Mouse (Mus musculus): ENCODE data around the gene Ntn1.
A peak's percentile ranks its signal among the peaks of the same experiment; 100 is the strongest.

Gene Ntn1

DNA sequence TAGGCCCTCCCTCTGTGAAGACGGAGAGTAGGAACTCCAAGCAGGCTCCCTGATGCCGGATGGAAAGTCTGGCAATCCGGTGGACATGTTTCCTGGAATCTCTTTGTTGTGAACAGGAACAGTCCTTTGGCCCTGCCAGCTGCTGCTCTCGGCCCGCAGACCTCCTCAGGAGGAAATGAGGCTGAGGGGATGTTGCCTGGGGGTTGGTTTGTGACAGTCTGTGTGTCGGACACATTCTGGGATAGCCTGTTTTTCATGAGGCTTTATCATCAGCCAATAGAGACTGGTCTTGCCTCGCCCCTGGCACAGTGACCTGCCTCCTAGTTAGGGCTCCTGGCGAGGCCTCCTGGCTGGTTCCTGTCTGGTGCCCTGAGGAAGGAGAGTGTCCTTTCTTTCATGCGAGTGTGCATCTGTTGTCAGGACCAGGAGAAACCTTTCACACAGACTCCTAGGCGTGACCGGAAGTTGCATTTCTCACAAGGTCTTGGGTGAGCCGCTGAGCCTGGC lies 211.9 kb downstream of the Ntn1 start:
- no peak for DNase-seq (ENCODE audit: low read depth, low spot score)

DNA sequence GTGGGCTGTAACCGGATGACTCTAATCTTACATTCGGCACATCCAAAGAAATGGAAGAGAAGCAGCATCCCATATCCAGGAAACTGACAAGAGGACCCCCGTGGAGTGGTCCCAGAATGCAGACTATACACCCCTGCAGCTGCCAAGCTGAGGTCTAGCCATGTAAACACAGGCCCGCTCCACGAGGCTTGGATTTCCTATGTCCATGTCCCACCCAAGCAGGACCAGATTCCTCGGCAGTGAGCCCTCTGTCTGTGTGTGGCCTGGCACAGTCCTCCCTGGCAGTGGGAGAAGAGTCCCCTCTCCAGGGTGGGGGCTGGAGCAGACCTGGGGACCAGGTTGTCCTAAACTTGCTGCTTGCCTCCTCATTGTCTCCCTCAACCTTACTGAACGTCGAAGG lies 213.4 kb downstream of the Ntn1 start:
- no peak for DNase-seq (ENCODE audit: low read depth, low spot score)

DNA sequence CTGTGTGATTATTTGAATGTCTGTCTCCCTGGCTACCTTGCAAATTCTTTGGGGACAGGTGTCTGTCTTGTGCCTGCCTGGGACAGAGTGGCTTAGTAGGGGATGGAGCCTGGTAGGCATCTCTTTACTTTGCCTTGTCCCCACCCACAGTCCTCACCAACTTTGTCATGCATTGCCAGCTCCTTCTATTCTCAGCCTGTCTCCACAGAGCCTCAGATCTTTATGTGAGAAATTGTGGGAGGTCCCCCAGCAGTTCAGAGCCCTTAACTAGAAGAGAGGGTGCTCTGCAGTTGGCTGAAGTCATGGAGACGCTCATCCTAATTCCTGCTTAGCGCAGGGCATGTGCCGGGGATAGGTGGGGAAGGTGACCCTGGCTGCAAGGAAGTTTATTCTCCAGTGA lies 215.0 kb downstream of the Ntn1 start:
- DNase-seq (ENCODE audit: low read depth, low spot score), result no peak

DNA sequence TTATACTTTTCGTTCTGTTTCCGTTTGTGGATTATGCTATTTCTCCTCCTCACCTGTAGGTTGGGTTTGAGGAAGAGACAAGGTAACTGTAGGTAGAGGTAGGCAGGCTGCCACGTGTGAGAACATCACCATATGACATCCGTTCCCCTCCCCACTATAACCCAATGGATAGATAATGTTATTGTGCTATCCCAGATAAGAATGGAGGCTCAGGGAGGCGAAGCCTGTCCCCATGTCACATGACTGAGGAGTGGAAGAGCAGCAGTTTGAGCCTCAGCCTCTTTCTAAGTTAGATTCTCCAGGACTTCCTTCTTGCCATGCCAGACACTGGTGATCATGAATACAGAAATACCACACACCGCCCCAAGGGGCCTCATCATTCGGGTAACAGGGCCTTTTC lies 223.2 kb downstream of the Ntn1 start:
- no peak for DNase-seq (ENCODE audit: low read depth, low spot score)

DNA sequence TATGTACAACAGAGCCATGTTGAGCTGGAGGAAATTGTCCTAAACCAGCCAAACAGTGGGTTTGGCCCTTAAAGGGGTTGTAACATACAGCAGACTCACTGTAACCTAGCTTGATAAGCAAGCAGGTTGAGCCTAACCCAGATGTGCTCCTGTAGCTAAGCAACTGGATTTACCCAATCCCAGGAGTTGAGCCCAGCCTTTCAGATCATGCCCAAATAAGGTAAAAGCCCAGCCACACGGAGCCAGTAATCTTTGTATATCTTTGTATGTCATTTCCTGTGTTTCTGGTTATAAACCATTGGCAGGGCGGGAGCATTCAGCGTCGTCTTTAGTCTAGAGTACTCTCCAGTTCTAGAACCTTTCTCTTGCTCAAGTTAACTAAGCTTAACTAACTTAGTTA lies 224.1 kb downstream of the Ntn1 start:
- peak; percentile 31 for DNase-seq (ENCODE audit: low read depth, low spot score)

DNA sequence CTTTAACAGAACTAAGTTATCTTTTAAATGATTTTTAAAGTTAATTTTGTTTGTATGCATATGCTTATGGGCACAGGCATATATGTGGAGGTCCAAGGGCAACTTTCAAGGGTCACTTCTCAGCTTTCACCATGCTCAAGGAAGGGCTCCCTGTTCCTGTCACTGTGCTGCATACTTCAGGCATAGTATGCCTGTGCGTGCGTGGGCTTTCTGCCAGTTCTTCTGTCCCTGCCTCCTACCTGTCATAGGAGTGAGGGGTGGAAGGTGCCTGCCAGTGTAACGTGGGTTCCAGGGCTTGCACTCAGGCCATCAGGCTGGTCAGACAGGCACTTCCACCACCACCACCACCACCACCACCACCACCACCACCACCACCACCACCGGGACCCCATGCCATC lies 228.0 kb downstream of the Ntn1 start:
- no peak for DNase-seq (ENCODE audit: low read depth, low spot score)

DNA sequence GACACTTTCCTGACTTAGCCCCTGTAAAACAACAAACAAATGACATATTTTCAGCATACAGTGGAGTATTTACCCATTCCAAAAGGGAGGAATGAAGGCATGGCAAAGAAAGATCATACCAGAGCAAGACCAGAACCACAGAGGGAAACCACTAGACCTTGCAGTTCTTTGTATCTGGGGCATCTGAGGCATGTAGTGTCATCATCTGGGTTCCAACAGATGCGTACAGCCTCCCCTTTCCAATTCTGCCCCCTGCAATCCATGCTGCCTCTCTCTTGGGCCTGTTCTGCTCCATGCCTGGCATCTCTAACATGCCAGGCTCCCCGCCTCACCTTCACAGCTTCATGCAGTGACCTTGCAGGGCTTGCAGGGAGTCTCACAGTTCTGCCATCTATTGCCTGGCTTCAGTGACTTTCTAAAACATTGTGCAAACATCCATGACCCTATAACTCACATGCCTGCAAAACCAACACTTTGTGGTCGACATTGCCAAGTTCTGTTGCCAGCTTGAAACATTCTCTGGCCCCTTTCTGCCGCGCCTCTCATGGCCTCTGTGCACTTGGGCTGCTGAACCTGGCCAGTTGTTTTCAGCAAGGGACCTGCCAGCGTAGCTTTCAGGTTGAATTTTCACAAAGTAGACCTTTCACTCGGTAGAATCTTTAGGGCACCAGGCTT lies 228.5 kb downstream of the Ntn1 start:
- DNase-seq (ENCODE audit: low read depth, low spot score), result no peak

DNA sequence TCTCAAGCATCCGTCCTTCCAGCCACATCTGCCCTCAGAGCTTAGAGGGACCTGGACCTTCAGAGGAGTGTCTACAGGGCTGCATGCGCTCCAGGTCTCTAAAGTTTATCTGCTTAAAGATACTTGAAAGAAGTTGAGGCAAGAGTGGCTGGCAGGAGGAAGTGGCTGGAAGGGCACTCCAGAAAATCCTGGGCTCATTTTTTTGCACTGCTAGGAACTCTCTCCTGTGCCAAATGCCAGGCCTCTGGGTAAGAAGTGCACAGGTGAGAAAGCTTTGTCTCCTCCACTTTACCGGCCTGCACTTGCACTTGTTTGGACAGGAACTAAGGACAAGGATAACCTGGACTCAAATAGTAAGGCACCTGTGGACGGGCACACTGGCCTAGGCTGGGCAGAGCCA lies 232.2 kb downstream of the Ntn1 start:
- DNase-seq (ENCODE audit: low read depth, low spot score), result no peak

DNA sequence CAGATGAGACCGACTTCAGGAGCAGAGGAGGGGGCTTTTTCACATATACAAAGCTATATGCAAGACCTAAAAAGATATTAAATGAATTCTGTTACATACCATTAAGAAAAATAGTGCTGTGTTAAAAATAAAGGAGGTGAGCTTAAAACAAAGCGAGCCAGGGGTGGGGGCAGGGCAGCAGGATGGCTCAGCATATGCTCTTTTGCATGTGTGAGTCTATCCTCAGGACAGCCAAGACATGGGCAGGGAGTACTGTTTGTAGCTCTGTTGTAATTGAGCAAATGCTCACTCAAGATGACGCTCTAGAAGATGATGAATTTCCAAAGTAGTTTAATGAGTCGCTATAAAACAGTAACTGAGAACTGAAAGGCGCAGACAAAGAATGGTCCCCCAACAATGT lies 236.2 kb downstream of the Ntn1 start:
- DNase-seq (ENCODE audit: low read depth, low spot score), result no peak

DNA sequence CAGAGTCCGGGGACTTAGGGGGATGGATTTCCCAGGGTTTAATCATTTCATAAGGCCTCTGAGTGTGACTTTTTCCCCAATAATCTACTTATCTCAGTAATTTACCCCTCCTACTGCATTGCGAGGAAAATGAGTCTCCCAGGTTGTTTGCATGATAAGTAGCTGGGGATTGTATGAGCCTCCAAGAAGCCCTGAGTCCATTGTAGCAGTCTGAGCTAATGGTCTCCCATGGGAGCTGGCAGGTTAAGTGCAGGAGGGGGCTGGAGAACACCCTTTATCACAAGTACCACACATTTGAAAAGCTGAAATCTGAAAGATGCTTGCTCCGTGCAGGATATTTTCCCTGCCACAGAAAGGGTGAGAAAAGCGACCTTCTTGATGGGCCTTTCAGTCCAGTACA lies 240.8 kb downstream of the Ntn1 start:
- no peak for DNase-seq (ENCODE audit: low read depth, low spot score)
